Mouse (Mus musculus) telencephalon, adult 2 months (tissue): ENCODE data around the gene Mmp17.

Experiments used
- DNase-seq: peaks from one replicate; pipeline ENCODE4 v3.0.0-alpha.2; 2011; ENCODE audit warnings: low read depth, low spot score

Gene Mmp17

GRCm38 (mm10) chr5:129583761-129584582, at the start of gene Mmp17:
TSS of gene Mmp17 (plus strand) at chr5:129584169.
- DNase-seq: peak; percentile 75

GRCm38 (mm10) chr5:129534500-129534899, 49.5 kb upstream of the Mmp17 start:
- peak; percentile 89 for DNase-seq

GRCm38 (mm10) chr5:129535021-129535420, 48.9 kb upstream of the Mmp17 start:
- DNase-seq: no peak

GRCm38 (mm10) chr5:129535431-129535830, 48.5 kb upstream of the Mmp17 start:
- no peak for DNase-seq

GRCm38 (mm10) chr5:129538826-129539225, 45.1 kb upstream of the Mmp17 start:
- DNase-seq: peak; percentile 72

GRCm38 (mm10) chr5:129542236-129542635, 41.7 kb upstream of the Mmp17 start:
- no peak for DNase-seq

GRCm38 (mm10) chr5:129545787-129546186, 38.2 kb upstream of the Mmp17 start:
- peak; percentile 75 for DNase-seq

GRCm38 (mm10) chr5:129549716-129550115, 34.3 kb upstream of the Mmp17 start:
- DNase-seq: no peak

- no peak for DNase-seq
These were observed 33.2 kb upstream of the Mmp17 start for GRCm38 (mm10) chr5:129550790-129551189.

GRCm38 (mm10) chr5:129551991-129552390, 32.0 kb upstream of the Mmp17 start:
- DNase-seq: no peak

GRCm38 (mm10) chr5:129553642-129554041, 30.3 kb upstream of the Mmp17 start:
- no peak for DNase-seq

GRCm38 (mm10) chr5:129558591-129558990, 25.4 kb upstream of the Mmp17 start:
- no peak for DNase-seq

GRCm38 (mm10) chr5:129559283-129559682, 24.7 kb upstream of the Mmp17 start:
- DNase-seq: no peak

- DNase-seq: no peak
These were observed 21.6 kb upstream of the Mmp17 start for GRCm38 (mm10) chr5:129562342-129562741.

- no peak for DNase-seq
These were observed 15.4 kb upstream of the Mmp17 start for GRCm38 (mm10) chr5:129568596-129568995.

GRCm38 (mm10) chr5:129578201-129578600, 5.8 kb upstream of the Mmp17 start:
- no peak for DNase-seq

GRCm38 (mm10) chr5:129580046-129580445, 3.9 kb upstream of the Mmp17 start:
- peak; percentile 76 for DNase-seq

GRCm38 (mm10) chr5:129580572-129580971, 3.4 kb upstream of the Mmp17 start:
- DNase-seq: peak; percentile 82

GRCm38 (mm10) chr5:129581015-129581414, 3.0 kb upstream of the Mmp17 start:
- peak; percentile 81 for DNase-seq

- no peak for DNase-seq
These were observed 638 bp upstream of the Mmp17 start for GRCm38 (mm10) chr5:129583331-129583730.

GRCm38 (mm10) chr5:129584583-129585541, 893 bp downstream of the Mmp17 start:
- no peak for DNase-seq

GRCm38 (mm10) chr5:129586016-129586415, 2.0 kb downstream of the Mmp17 start:
- DNase-seq: no peak
